ENCODE assay signal across 26 mouse cellular contexts in the genomic region with DNA sequence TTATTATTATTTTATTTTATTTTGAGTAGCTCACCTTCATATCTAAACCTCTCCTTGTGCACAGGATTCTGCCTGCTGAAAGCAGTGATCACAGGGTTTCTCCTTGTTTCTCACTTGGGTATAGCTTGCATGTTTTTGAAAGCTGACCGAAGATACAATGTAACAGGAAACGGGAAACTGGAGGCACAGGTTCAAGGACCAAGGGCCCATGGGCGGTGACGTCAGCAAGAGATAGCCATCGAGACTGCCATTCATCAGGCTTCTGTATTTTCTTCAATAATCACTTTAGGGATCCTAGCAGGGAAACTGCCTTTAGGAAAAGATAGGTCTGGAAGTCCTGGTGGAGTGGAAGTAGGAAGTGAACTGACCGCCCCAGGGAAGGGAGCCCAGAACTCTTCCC. TPM values are rescaled to one million over a fixed set of nuclear protein-coding genes. Genes with fewer than 3 reads are reported as not detected.
"Had no signal": no experiment of that assay in that cellular context is flagged by ENCODE, and none has a peak within 500 bp of the region (broad histone marks: within the 10 kb centered on the region; RNA-seq: fewer than 3 reads in every experiment).

No protein-coding gene starts in this region.

- H3K9ac ChIP-seq: embryonic facial prominence, embryonic 12.5 days; embryonic facial prominence, embryonic 13.5 days; embryonic facial prominence, embryonic 15.5 days had no signal

- DNase-seq: cerebellum, adult 8-10 months; cerebellum, adult 9-10 months; cerebellum, adult 9-11 months; cerebellum, postnatal 10 days; cerebellum, postnatal 14 days; cerebellum, postnatal 25 days; cerebellum, postnatal 36 days; gastrocnemius, adult 2 months; gastrocnemius, postnatal 10 days; gastrocnemius, postnatal 14 days; gastrocnemius, postnatal 25 days; gastrocnemius, postnatal 36 days; heart, adult 18-20 months; heart, adult 2 months had no signal

- H3K27ac ChIP-seq: embryonic facial prominence, embryonic 10.5 days; embryonic facial prominence, embryonic 12.5 days; embryonic facial prominence, embryonic 13.5 days; embryonic facial prominence, embryonic 15.5 days; forebrain, embryonic 10.5 days; forebrain, embryonic 12.5 days; forebrain, embryonic 13.5 days; forebrain, embryonic 15.5 days; gastrocnemius, adult 2 months; heart, adult 2 months had no signal

- H3K4me2 ChIP-seq: embryonic facial prominence, embryonic 12.5 days; embryonic facial prominence, embryonic 13.5 days; embryonic facial prominence, embryonic 15.5 days; forebrain, embryonic 15.5 days had no signal

- H3K4me3 ChIP-seq: embryonic facial prominence, embryonic 10.5 days; embryonic facial prominence, embryonic 12.5 days; embryonic facial prominence, embryonic 13.5 days; embryonic facial prominence, embryonic 15.5 days; erythroblast, embryonic 14.5 days; forebrain, embryonic 12.5 days; forebrain, embryonic 13.5 days; forebrain, embryonic 15.5 days; gastrocnemius, adult 2 months; heart, adult 2 months had no signal

- ATAC-seq: forebrain, embryonic 13.5 days; forebrain, embryonic 14.5 days; forebrain, embryonic 15.5 days; forebrain, embryonic 16.5 days; forebrain, postnatal 0 days had no signal

- H3K27me3 ChIP-seq: embryonic facial prominence, embryonic 15.5 days; forebrain, embryonic 15.5 days had no signal

- H3K9me3 ChIP-seq: embryonic facial prominence, embryonic 13.5 days; forebrain, embryonic 15.5 days had no signal

RNA-seq across cellular contexts. Expression of gene Tcea3, which starts 44.2 kb away (rescaled TPM):
- polyA plus RNA-seq: erythroblast, embryonic 14.5 days had no signal
